Comparison of ENCODE assay signal across 7 mouse cellular contexts in genomic region chr9:120586546-120586945, GRCm38 (mm10). TPM values are rescaled to one million over a fixed set of nuclear protein-coding genes. Genes with fewer than 3 reads are reported as not detected.
DNase-seq lines count a peak whose midpoint lies in the region; ATAC-seq lines count a peak whose summit lies in the region.

No protein-coding gene starts in this region.

- H3K36me3 ChIP-seq in midbrain, embryonic 14.5 days (ENCODE audit: control insufficient read depth, insufficient read depth, low read length): no peaks in the 10 kb centered on the region
- H3K36me3 ChIP-seq in midbrain, embryonic 13.5 days: no peaks in the 10 kb centered on the region
- no peaks in the 10 kb centered on the region for H3K36me3 ChIP-seq in limb, embryonic 11.5 days (ENCODE audit: control insufficient read depth, insufficient read depth, low read length)

- peaks cover 12% of the 10 kb centered on the region for H3K4me1 ChIP-seq in midbrain, embryonic 14.5 days (ENCODE audit: control insufficient read depth, insufficient read depth, low read length)
- peaks cover 14% of the 10 kb centered on the region for H3K4me1 ChIP-seq in midbrain, embryonic 13.5 days (replicated peaks)
- 0 out of 2 replicates have a peak, but pooled peaks cover 9% of the 10 kb centered on the region for H3K4me1 ChIP-seq in limb, embryonic 11.5 days (ENCODE audit: control insufficient read depth, insufficient read depth, low read length)

- no peak for ATAC-seq in midbrain, embryonic 14.5 days (ENCODE audit: low FRiP score, low TSS enrichment)
- ATAC-seq in midbrain, embryonic 13.5 days: no peak
- no peak for ATAC-seq in limb, embryonic 11.5 days (ENCODE audit: insufficient number of reproducible peaks, low FRiP score, low TSS enrichment, low read depth)

- H3K9ac ChIP-seq in midbrain, embryonic 14.5 days (replicated peaks; ENCODE audit: low read length): no peak overlapping the region
- H3K9ac ChIP-seq in midbrain, embryonic 13.5 days (replicated peaks): no peak overlapping the region
- no peak overlapping the region for H3K9ac ChIP-seq in limb, embryonic 11.5 days (ENCODE audit: low read length)

- H3K4me2 ChIP-seq in midbrain, embryonic 14.5 days (ENCODE audit: low read length): no peak overlapping the region
- H3K4me2 ChIP-seq in midbrain, embryonic 13.5 days (replicated peaks): no peak overlapping the region
- H3K4me2 ChIP-seq in limb, embryonic 11.5 days (ENCODE audit: low read depth, severe bottlenecking): no peak overlapping the region

- H3K9me3 ChIP-seq in midbrain, embryonic 14.5 days (ENCODE audit: control insufficient read depth, low read length): no peaks in the 10 kb centered on the region
- no peaks in the 10 kb centered on the region for H3K9me3 ChIP-seq in midbrain, embryonic 13.5 days
- H3K9me3 ChIP-seq in limb, embryonic 11.5 days (ENCODE audit: control insufficient read depth, low read length): no peaks in the 10 kb centered on the region

- 15% methylated on average over 3 of the region's 3 CpGs for WGBS in midbrain, embryonic 14.5 days
- WGBS in midbrain, embryonic 13.5 days: 14% methylated on average over 3 of the region's 3 CpGs
- WGBS in limb, embryonic 11.5 days: 13% methylated on average over 3 of the region's 3 CpGs

- no peaks in the 10 kb centered on the region for H3K27me3 ChIP-seq in midbrain, embryonic 14.5 days (ENCODE audit: control insufficient read depth, insufficient read depth, low read length)
- H3K27me3 ChIP-seq in midbrain, embryonic 13.5 days: no peaks in the 10 kb centered on the region
- no peaks in the 10 kb centered on the region for H3K27me3 ChIP-seq in limb, embryonic 11.5 days (ENCODE audit: control insufficient read depth, insufficient read depth, low read length)

- DNase-seq in midbrain, embryonic 14.5 days: peak; percentile 88
- peak; percentile 87 for DNase-seq in ZHBTc4 (ENCODE audit: low read depth, low spot score)
- peak; percentile 90 for DNase-seq in embryo, embryonic 10.5 days (ENCODE audit: low spot score)
- DNase-seq in heart, postnatal 4 days: peak; percentile 85
- peak; percentile 85 for DNase-seq in limb, embryonic 11.5 days (ENCODE audit: low spot score)
- peak; percentile 74 for DNase-seq in retina, postnatal 7 days (ENCODE audit: low read depth, low spot score)

- no peak overlapping the region for H3K27ac ChIP-seq in midbrain, embryonic 14.5 days (replicated peaks; ENCODE audit: low read depth, low read length)
- no peak overlapping the region for H3K27ac ChIP-seq in midbrain, embryonic 13.5 days
- H3K27ac ChIP-seq in limb, embryonic 11.5 days (replicated peaks; ENCODE audit: low read depth, low read length): no peak overlapping the region

- H3K4me3 ChIP-seq in midbrain, embryonic 14.5 days (replicated peaks; ENCODE audit: low read depth, low read length): no peak overlapping the region
- H3K4me3 ChIP-seq in midbrain, embryonic 13.5 days (replicated peaks): no peak overlapping the region
- no peak overlapping the region for H3K4me3 ChIP-seq in limb, embryonic 11.5 days (ENCODE audit: low read depth, low read length)

RNA-seq across cellular contexts. Expression of gene Rpl14, which starts 15.3 kb away (rescaled TPM):
- 523 and 525 TPM in 2 replicates for polyA plus RNA-seq in midbrain, embryonic 14.5 days (2014; fragmentation: Nextera tagmentation; extraction: Ambion mirVana)
- 474 and 477 TPM in 2 replicates for polyA plus RNA-seq in midbrain, embryonic 13.5 days (2015; fragmentation: Nextera tagmentation; extraction: Ambion mirVana)
- total RNA-seq in heart, postnatal 4 days (2021): 100 to 1,000 TPM; 434 to 461 TPM
- 962 and 998 TPM in 2 replicates for polyA plus RNA-seq in limb, embryonic 11.5 days (2014; fragmentation: Nextera tagmentation; extraction: Ambion mirVana)

RNA-seq across cellular contexts. Expression of gene Entpd3, which starts 46.9 kb away (rescaled TPM):
- polyA plus RNA-seq in midbrain, embryonic 14.5 days (2014; fragmentation: Nextera tagmentation; extraction: Ambion mirVana): 2.5 and 3.1 TPM in 2 replicates
- 1.1 and 1.2 TPM in 2 replicates for polyA plus RNA-seq in midbrain, embryonic 13.5 days (2015; fragmentation: Nextera tagmentation; extraction: Ambion mirVana)
- under 1 TPM; 0.07 to 0.09 TPM for total RNA-seq in heart, postnatal 4 days (2021)
- polyA plus RNA-seq in limb, embryonic 11.5 days (2014; fragmentation: Nextera tagmentation; extraction: Ambion mirVana): 0.19 and 0.21 TPM in 2 replicates
